Mouse (Mus musculus): ENCODE data around the gene 3110082I17Rik.

The 3110082I17Rik gene

DNA sequence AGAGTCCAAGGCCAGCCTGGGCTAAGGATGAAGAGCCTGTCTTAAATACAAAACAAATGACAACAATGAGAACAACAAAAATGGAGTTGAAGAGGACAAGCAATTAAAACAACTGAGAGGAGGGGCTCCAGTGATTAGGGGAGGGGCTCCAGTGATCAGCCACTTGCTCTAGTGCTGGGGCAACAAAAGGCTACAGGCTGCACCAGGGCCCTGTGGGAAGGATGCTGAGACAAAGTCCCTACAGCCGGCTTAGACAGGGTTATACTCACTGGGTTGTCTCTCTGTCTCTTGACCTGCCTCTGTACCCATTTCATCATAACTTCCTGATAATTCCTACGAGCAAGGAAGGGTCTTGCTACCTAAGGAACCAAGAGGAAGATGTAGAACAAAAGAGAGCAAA lies 42.2 kb downstream of the 3110082I17Rik start:
- no peak for DNase-seq (ENCODE audit: low spot score)

GRCm38 (mm10) chr5:139417480-139417879 lies 42.8 kb downstream of the 3110082I17Rik start:
- no peak for DNase-seq (ENCODE audit: low spot score)

DNA sequence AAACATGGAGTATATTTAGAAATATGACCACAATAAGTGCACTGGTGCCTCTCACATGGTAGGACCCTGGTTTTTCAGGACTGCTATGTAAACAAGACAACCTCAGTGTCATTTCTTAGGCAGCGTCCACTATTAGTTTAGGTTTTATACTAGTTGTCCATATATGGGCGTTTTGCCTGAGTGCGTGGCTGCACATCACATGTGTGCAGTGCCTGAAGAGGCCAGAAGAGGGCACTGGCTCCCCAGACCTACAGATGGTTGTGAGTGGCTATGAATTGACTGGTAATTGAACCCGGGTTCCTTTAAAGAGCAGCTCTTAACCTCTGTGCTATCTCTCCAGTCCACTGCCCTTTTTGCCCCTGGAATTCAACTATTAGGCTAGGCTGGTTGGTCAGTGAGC lies 43.4 kb downstream of the 3110082I17Rik start:
- DNase-seq (ENCODE audit: low spot score), result no peak

GRCm38 (mm10) chr5:139415001-139415400 lies 45.3 kb downstream of the 3110082I17Rik start:
- DNase-seq (ENCODE audit: low spot score), result no peak

GRCm38 (mm10) chr5:139413545-139413944 lies 46.8 kb downstream of the 3110082I17Rik start:
- DNase-seq (ENCODE audit: low spot score), result no peak

DNA sequence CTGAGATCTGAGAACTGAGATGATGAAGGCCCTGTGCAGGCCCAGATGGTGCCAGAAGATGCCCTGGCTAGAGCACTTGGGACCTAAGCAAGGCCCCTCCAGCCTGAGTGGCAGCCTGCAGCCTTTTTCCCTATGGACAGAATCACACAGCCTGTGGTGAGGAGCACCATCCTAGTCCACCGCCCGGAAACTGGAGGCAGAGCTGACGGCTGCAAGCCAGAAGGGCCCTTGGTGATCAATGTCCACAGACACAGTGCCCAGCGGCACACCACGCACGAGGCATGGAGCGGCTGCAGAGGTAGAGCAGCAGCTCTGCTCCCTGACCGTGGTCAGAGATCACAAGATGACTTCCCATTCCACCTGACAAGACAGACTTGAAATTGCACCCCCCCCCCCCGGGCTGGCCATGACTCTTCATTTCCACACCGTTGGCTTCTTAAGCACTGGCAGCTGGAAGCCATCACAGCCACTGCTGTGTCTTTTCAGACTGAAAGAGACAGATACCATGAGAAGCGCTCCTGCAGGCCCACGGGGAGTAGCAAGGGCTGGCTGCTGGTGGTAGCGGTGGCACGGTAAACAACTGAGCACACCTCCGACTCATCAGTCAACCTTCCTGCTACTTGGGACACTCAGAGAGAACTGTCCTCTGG lies 48.5 kb downstream of the 3110082I17Rik start:
- no peak for DNase-seq (ENCODE audit: low spot score)

GRCm38 (mm10) chr5:139411117-139411516 lies 49.2 kb downstream of the 3110082I17Rik start:
- no peak for DNase-seq (ENCODE audit: low spot score)

GRCm38 (mm10) chr5:139410056-139410455 lies 50.3 kb downstream of the 3110082I17Rik start:
- DNase-seq (ENCODE audit: low spot score), result no peak

DNA sequence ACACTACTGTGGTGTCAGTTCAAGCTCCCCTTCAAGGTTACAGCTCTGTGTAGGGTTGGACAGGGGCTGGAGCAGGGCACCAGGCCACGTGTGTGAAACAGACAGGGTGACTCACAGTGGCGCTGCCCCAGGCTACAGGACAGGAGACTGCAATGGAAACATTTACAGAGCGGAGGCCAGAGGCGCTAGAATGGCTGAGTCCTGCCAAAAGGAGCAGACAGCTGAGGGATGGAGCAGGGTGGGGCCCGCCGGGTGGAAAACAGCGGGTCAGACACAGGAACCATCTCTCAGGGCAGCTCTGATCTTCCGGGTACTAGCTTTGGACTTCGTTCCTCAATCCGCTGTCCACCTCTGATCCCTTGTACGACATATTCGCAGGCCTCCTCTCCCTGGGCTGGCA lies 50.9 kb downstream of the 3110082I17Rik start:
- DNase-seq (ENCODE audit: low spot score), result peak; percentile 53

GRCm38 (mm10) chr5:139408511-139408910 lies 51.8 kb downstream of the 3110082I17Rik start:
- no peak for DNase-seq (ENCODE audit: low spot score)

GRCm38 (mm10) chr5:139407121-139407885 lies 53.0 kb downstream of the 3110082I17Rik start:
- no peak for DNase-seq (ENCODE audit: low spot score)

GRCm38 (mm10) chr5:139405953-139406352 lies 54.4 kb downstream of the 3110082I17Rik start:
- no peak for DNase-seq (ENCODE audit: low spot score)

- DNase-seq (ENCODE audit: low spot score), result no peak
These were observed 54.8 kb downstream of the 3110082I17Rik start for GRCm38 (mm10) chr5:139405478-139405877.

- DNase-seq (ENCODE audit: low spot score), result no peak
These were observed 55.4 kb downstream of the 3110082I17Rik start, which contains the start of gene C130050O18Rik for GRCm38 (mm10) chr5:139404801-139405401. Gene C130050O18Rik, plus strand, starts transcription at chr5:139405280.

- DNase-seq (ENCODE audit: low spot score), result no peak
These were observed 56.6 kb downstream of the 3110082I17Rik start for GRCm38 (mm10) chr5:139403692-139404260.

- DNase-seq (ENCODE audit: low spot score), result no peak
These were observed 58.2 kb downstream of the 3110082I17Rik start for GRCm38 (mm10) chr5:139402106-139402505.

DNA sequence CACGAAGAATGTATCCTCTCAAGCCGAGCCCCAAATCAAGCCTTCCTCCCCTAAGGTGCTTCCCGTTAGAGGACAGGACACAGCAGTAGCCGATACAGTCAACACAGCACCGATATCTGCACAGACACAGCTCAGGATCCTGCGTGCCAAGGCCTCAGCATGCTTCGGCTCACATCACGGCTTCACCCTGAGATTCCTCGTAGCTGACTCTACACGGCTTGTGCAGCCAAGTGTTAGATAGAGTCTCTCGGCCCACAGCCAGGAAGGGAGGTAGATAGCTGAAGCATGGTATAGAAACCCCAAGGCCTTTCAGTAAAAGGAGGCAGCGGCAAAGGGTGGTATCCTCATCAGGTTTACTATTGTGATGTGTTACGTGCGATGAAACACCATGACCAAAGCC lies 60.3 kb downstream of the 3110082I17Rik start:
- no peak for DNase-seq (ENCODE audit: low spot score)

GRCm38 (mm10) chr5:139398786-139399185 lies 61.5 kb downstream of the 3110082I17Rik start:
- DNase-seq (ENCODE audit: low spot score), result no peak

DNA sequence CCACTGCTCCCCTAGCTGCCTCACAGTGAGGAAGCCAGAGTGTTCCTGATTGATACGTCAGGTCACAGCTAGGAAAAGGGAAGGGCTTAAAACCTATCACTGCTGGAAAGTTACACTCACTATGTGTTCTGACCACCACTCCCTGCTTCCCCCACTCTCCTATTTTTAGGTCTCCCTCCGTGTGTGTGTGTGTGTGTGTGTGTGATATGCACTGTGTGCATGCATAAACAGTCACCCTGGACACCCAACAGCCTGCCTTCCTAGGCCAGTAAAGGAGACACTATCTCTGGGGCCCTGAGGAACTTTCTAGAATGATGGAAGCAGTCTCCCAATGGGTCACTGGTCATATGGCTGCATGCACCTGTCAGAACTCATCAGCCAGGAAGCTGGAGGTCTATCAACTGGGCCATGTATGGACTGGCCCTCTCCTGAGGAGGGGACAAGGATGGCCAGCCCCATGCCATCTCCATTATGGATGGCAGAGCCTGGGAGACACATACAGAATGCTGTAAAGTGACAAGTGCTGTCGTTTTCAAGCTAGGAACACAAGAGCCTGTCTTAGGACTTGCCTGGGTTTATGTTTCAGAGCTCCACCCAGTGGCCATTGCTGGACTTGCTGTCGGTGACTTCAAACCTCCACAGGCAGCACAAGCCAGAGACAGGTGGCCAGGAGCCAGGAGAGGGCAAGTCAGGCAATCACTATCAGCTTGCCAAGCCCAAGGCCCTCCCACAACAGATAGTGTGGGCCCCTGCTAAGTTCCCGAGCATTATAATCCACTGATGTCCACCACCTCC lies 62.2 kb downstream of the 3110082I17Rik start:
- DNase-seq (ENCODE audit: low spot score), result peak; percentile 90

GRCm38 (mm10) chr5:139397359-139397916 lies 62.9 kb downstream of the 3110082I17Rik start:
- no peak for DNase-seq (ENCODE audit: low spot score)

- DNase-seq (ENCODE audit: low spot score), result no peak
These were observed 64.8 kb downstream of the 3110082I17Rik start for GRCm38 (mm10) chr5:139395528-139395927.

Data from ovary, postnatal 36 days (tissue).